Mouse (Mus musculus): ENCODE measurements around the gene Klhl20. TPM values are rescaled to one million over a fixed set of nuclear protein-coding genes. Genes with fewer than 3 reads are reported as not detected.
A peak's percentile ranks its signal among the peaks of the same experiment; 100 is the strongest.

The Klhl20 gene
- total RNA-seq (2014; rRNA removed; ENCODE audit: low replicate concordance) (9.8 and 11.1 TPM in 2 replicates), polyA plus RNA-seq (2015; fragmentation: Nextera tagmentation; extraction: Ambion mirVana) (7.0 and 8.0 TPM in 2 replicates)

GRCm38 (mm10) chr1:161130726-161131664, at the start of gene Klhl20:
Gene Klhl20 (minus strand): TSS chr1:161131511.
- 0 out of 2 replicates have a peak, but pooled peaks have one; percentile 21 for TF ChIP-seq EP300 (IDR thresholded peaks at IDR 0.05; ENCODE audit: low read depth)
- no peak for TF ChIP-seq CTCF (IDR thresholded peaks at IDR 0.05; ENCODE audit: low read depth)
- no peaks in the 10 kb centered on the region for H3K36me3 ChIP-seq (replicated peaks; ENCODE audit: control insufficient read depth, insufficient read depth, low read length)
- H3K27me3 ChIP-seq (ENCODE audit: control insufficient read depth, insufficient read depth, low read length) = no peaks in the 10 kb centered on the region
- peak within 1 kb of the TSS; percentile 79 for H3K9ac ChIP-seq (replicated peaks; ENCODE audit: low read depth, low read length)
- peak within 1 kb of the TSS; percentile 76 for H3K4me3 ChIP-seq (ENCODE audit: low read depth, low read length)
- H3K9me3 ChIP-seq (replicated peaks; ENCODE audit: control insufficient read depth, low read length) = no peaks in the 10 kb centered on the region
- H3K4me2 ChIP-seq (ENCODE audit: low read depth, low read length) = peak within 1 kb of the TSS; percentile 80
- peak within 1 kb of the TSS; percentile 92 for H3K27ac ChIP-seq (ENCODE audit: low read depth)
- WGBS = 1% methylated on average over 41 of the region's 41 CpGs
- peaks cover 6% of the 10 kb centered on the region; the same call in 1 of the 2 replicates for H3K4me1 ChIP-seq (ENCODE audit: control insufficient read depth, insufficient read depth)
- ATAC-seq (ENCODE audit: insufficient read depth, low read depth) (peak; percentile 95), DNase-seq (ENCODE audit: low spot score) (peak; percentile 90)

- ATAC-seq (ENCODE audit: insufficient read depth, low read depth) (no peak), DNase-seq (ENCODE audit: low spot score) (no peak)
- H3K9me3 ChIP-seq (replicated peaks; ENCODE audit: control insufficient read depth, low read length) = peaks cover 10% of the 10 kb centered on the region
- H3K27me3 ChIP-seq (ENCODE audit: control insufficient read depth, insufficient read depth, low read length) = no peaks in the 10 kb centered on the region
- no peaks in the 10 kb centered on the region for H3K36me3 ChIP-seq (replicated peaks; ENCODE audit: control insufficient read depth, insufficient read depth, low read length)
- peak; percentile 44 for TF ChIP-seq CTCF (IDR thresholded peaks at IDR 0.05; ENCODE audit: low read depth)
- no peak for TF ChIP-seq EP300 (IDR thresholded peaks at IDR 0.05; ENCODE audit: low read depth)
- H3K9ac ChIP-seq (replicated peaks; ENCODE audit: low read depth, low read length) = no peak overlapping the region
- H3K4me1 ChIP-seq (ENCODE audit: control insufficient read depth, insufficient read depth) = no peaks in the 10 kb centered on the region
- no peak overlapping the region for H3K4me2 ChIP-seq (ENCODE audit: low read depth, low read length)
- 53% methylated on average over 8 of the region's 8 CpGs for WGBS
- H3K4me3 ChIP-seq (ENCODE audit: low read depth, low read length) = no peak overlapping the region
- no peak overlapping the region for H3K27ac ChIP-seq (ENCODE audit: low read depth)
These were observed 49.4 kb upstream of the Klhl20 start for GRCm38 (mm10) chr1:161180674-161181073.

GRCm38 (mm10) chr1:161170651-161171050, 39.3 kb upstream of the Klhl20 start:
- no peak overlapping the region for H3K27ac ChIP-seq (ENCODE audit: low read depth)
- 0 out of 2 replicates have a peak overlapping the region, but pooled peaks have one; percentile 25 for H3K9ac ChIP-seq (replicated peaks; ENCODE audit: low read depth, low read length)
- H3K4me3 ChIP-seq (ENCODE audit: low read depth, low read length) = peak overlapping the region; percentile 58
- under 1% methylated on average over 40 of the region's 40 CpGs for whole genome bisulfite sequencing
- ATAC-seq (ENCODE audit: insufficient read depth, low read depth) = peak; percentile 89
- peaks cover 21% of the 10 kb centered on the region; the same call in 1 of the 2 replicates for H3K27me3 ChIP-seq (ENCODE audit: control insufficient read depth, insufficient read depth, low read length)
- no peaks in the 10 kb centered on the region for H3K9me3 ChIP-seq (replicated peaks; ENCODE audit: control insufficient read depth, low read length)
- H3K4me1 ChIP-seq (ENCODE audit: control insufficient read depth, insufficient read depth) = 0 out of 2 replicates have a peak, but pooled peaks cover 4% of the 10 kb centered on the region
- DNase-seq (ENCODE audit: low spot score) = peak; percentile 50
- TF ChIP-seq EP300 (IDR thresholded peaks at IDR 0.05; ENCODE audit: low read depth) = no peak
- TF ChIP-seq CTCF (IDR thresholded peaks at IDR 0.05; ENCODE audit: low read depth) = peak; percentile 76
- no peaks in the 10 kb centered on the region for H3K36me3 ChIP-seq (replicated peaks; ENCODE audit: control insufficient read depth, insufficient read depth, low read length)
- peak overlapping the region; percentile 67 for H3K4me2 ChIP-seq (ENCODE audit: low read depth, low read length)

GRCm38 (mm10) chr1:161160266-161160665, 29.0 kb upstream of the Klhl20 start:
- DNase-seq (ENCODE audit: low spot score) (no peak), ATAC-seq (ENCODE audit: insufficient read depth, low read depth) (no peak)
- Histone ChIP-seq H3K27me3 (ENCODE audit: control insufficient read depth, insufficient read depth, low read length) (no peaks in the 10 kb centered on the region), H3K4me1 (ENCODE audit: control insufficient read depth, insufficient read depth) (no peaks in the 10 kb centered on the region), H3K4me2 (ENCODE audit: low read depth, low read length) (no peak overlapping the region), H3K9ac (replicated peaks; ENCODE audit: low read depth, low read length) (no peak overlapping the region), H3K4me3 (ENCODE audit: low read depth, low read length) (no peak overlapping the region), H3K9me3 (replicated peaks; ENCODE audit: control insufficient read depth, low read length) (no peaks in the 10 kb centered on the region), H3K36me3 (replicated peaks; ENCODE audit: control insufficient read depth, insufficient read depth, low read length) (no peaks in the 10 kb centered on the region), H3K27ac (ENCODE audit: low read depth) (no peak overlapping the region)
- no peak for TF ChIP-seq CTCF (IDR thresholded peaks at IDR 0.05; ENCODE audit: low read depth)
- TF ChIP-seq EP300 (IDR thresholded peaks at IDR 0.05; ENCODE audit: low read depth) = no peak
- WGBS = 57% methylated on average over 4 of the region's 4 CpGs

GRCm38 (mm10) chr1:161159214-161159613, 27.9 kb upstream of the Klhl20 start, which contains the start of gene Tex50:
Gene Tex50 (minus strand): TSS chr1:161159314.
- Histone ChIP-seq H3K4me1 (ENCODE audit: control insufficient read depth, insufficient read depth) (no peaks in the 10 kb centered on the region), H3K4me3 (ENCODE audit: low read depth, low read length) (no peak within 1 kb of the TSS), H3K9me3 (replicated peaks; ENCODE audit: control insufficient read depth, low read length) (no peaks in the 10 kb centered on the region), H3K9ac (replicated peaks; ENCODE audit: low read depth, low read length) (no peak within 1 kb of the TSS), H3K27ac (ENCODE audit: low read depth) (no peak within 1 kb of the TSS), H3K27me3 (ENCODE audit: control insufficient read depth, insufficient read depth, low read length) (no peaks in the 10 kb centered on the region), H3K4me2 (ENCODE audit: low read depth, low read length) (no peak within 1 kb of the TSS), H3K36me3 (replicated peaks; ENCODE audit: control insufficient read depth, insufficient read depth, low read length) (no peaks in the 10 kb centered on the region)
- TF ChIP-seq EP300 (IDR thresholded peaks at IDR 0.05; ENCODE audit: low read depth) (no peak), CTCF (IDR thresholded peaks at IDR 0.05; ENCODE audit: low read depth) (no peak)
- 87% methylated on average over 3 of the region's 3 CpGs for WGBS
- DNase-seq (ENCODE audit: low spot score) = no peak
- no peak for ATAC-seq (ENCODE audit: insufficient read depth, low read depth)

All from heart, postnatal 0 days (tissue).